Mouse (Mus musculus): ENCODE results near the gene Mfap1a.

DNA sequence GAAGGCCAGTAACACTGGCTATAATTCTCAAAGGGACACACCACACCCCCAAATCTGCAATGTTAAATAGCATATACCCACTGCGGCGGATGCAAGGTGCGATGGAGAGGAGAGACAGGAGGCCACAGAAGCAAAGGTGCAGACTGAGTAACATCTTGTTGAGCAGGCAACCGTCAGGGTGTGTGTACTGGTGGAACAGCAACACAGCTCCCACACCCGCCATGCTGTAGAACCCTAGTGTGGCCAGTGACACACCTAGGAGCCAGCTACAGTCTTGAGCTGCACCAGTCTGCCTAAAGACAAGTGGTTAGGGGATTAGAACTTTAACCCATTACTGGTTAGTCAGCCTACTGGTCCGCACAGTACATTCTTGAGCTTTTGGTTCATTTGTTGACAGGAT, 52.5 kb downstream of the Mfap1a start:
- TF ChIP-seq CTCF (IDR thresholded peaks at IDR 0.05; ENCODE audit: insufficient read depth, low read length) (no peak), POLR2A (IDR thresholded peaks at IDR 0.05; ENCODE audit: borderline replicate concordance, extremely low read depth, low read depth, low read length) (no peak)
